Mouse (Mus musculus): ENCODE measurements around the gene Majin. TPM values are rescaled to one million over a fixed set of nuclear protein-coding genes. Genes with fewer than 3 reads are reported as not detected.

Majin gene
- not detected in 2 replicates for polyA plus RNA-seq (2015; fragmentation: Nextera tagmentation; extraction: Ambion mirVana)

DNA sequence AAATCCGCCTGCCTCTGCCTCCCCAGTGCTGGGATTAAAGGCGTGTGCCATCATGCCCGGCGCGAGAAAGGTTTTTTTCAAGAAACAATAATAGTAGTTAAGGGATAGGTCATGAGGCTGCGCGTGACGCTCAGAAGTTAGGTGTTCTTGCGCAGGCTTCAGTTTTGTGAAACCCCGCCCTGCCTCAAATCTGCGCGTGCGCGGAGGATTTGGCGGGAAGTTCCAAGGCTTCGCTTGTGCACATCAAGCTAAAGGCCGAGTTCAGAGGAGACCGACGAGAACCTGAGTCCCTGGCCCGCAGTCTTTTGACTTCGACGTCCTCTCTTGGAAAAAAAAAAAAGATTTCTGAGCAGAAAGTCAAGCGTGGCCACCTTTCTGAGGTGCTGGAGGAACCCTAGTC is at the start of gene Majin:
Gene Majin, plus strand, starts transcription at position 258 of the 400 bp plus-strand sequence.
- no peaks in the 10 kb centered on the region for H3K4me1 ChIP-seq (replicated peaks)
- ATAC-seq (ENCODE audit: low read depth) (no peak), DNase-seq (no peak)
- no peak within 1 kb of the TSS for H3K4me2 ChIP-seq
- H3K9ac ChIP-seq = no peak within 1 kb of the TSS
- no peak within 1 kb of the TSS for H3K27ac ChIP-seq
- 74% methylated on average over 23 of the region's 23 CpGs for WGBS (ENCODE audit: insufficient replicate concordance)
- H3K9me3 ChIP-seq (replicated peaks) = no peaks in the 10 kb centered on the region
- H3K27me3 ChIP-seq = no peaks in the 10 kb centered on the region
- H3K4me3 ChIP-seq (replicated peaks) = no peak within 1 kb of the TSS
- H3K36me3 ChIP-seq = no peaks in the 10 kb centered on the region

DNA sequence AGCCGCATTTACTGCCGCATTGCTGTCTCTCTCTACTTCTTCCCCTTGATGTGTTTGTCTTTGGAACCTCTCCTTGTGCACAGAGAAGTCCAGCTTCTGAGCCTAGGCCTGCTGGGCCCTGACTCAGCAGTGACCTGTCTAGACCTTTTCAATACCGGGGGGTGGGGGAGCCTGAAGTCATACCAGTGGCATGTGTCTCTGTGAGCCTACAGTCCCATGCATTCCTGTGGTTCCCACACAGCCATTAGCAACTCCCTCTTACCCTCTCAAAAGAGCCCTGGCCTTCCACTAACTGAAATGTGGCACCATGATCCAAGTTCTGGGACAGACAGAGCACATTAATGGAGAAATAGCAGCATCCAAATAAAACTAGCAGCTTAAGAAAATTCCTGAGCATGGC is 47.8 kb upstream of the Majin start:
- no peaks in the 10 kb centered on the region for H3K27me3 ChIP-seq
- no peaks in the 10 kb centered on the region for H3K9me3 ChIP-seq (replicated peaks)
- H3K36me3 ChIP-seq = peaks cover 32% of the 10 kb centered on the region
- H3K9ac ChIP-seq = no peak overlapping the region; the same call in 1 of the 2 replicates
- H3K4me2 ChIP-seq = no peak overlapping the region
- no peak overlapping the region for H3K4me3 ChIP-seq (replicated peaks)
- peaks cover 56% of the 10 kb centered on the region for H3K4me1 ChIP-seq (replicated peaks)
- no peak for ATAC-seq (ENCODE audit: low read depth)
- no peak for DNase-seq
- no peak overlapping the region for H3K27ac ChIP-seq
- WGBS (ENCODE audit: insufficient replicate concordance) = 80% methylated on average over 3 of the region's 3 CpGs

DNA sequence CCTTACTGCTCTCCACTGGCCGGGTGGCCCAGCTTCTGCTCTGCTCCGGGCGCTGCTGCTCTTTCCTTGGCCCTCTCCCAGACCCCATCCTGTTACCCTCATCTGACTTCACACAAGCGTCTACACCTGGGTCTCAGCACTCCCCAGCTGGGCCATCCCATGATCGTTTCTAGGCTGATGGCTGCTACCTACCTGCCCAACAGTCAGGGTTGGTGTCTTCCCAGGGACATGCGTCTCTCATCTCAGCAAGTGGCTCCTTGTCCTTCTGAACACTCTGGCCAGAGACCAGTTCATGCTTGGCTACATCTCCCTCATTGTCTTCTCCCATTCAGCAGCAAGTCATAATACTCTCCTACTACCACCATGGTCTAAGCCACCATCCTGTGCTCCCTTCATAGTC is 44.5 kb upstream of the Majin start:
- ATAC-seq (ENCODE audit: low read depth) (no peak), DNase-seq (no peak)
- H3K4me2 ChIP-seq = peak overlapping the region; percentile 98
- no peaks in the 10 kb centered on the region for H3K9me3 ChIP-seq (replicated peaks)
- peaks cover 26% of the 10 kb centered on the region for H3K36me3 ChIP-seq
- H3K4me1 ChIP-seq (replicated peaks) = peaks cover 31% of the 10 kb centered on the region
- H3K27me3 ChIP-seq = no peaks in the 10 kb centered on the region
- H3K9ac ChIP-seq = peak overlapping the region; percentile 90
- H3K4me3 ChIP-seq (replicated peaks) = peak overlapping the region; percentile 83
- 85% methylated on average over 6 of the region's 6 CpGs for WGBS (ENCODE audit: insufficient replicate concordance)
- H3K27ac ChIP-seq = peak overlapping the region; percentile 99

DNA sequence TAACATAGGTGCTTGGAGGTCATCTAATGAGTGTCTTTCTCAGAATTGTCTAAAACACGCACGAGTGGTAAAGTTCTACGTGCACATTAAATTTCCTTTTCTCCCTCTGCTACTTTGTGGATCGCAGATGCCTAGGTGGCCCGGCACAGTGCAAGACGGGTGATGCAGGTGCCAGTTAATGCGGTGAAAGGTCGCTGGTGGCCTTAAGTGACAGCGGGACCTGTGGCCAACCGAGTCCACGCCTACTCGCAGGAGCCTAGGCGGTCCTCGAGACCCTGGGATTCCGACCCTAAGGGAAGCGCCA is 43.9 kb upstream of the Majin start:
- Histone ChIP-seq H3K27me3 (no peaks in the 10 kb centered on the region), H3K9ac (peak overlapping the region; percentile 90), H3K4me3 (replicated peaks) (peak overlapping the region; percentile 83), H3K9me3 (replicated peaks) (no peaks in the 10 kb centered on the region), H3K36me3 (peaks cover 21% of the 10 kb centered on the region), H3K4me2 (peak overlapping the region; percentile 98), H3K27ac (peak overlapping the region; percentile 99), H3K4me1 (replicated peaks) (peaks cover 28% of the 10 kb centered on the region)
- ATAC-seq (ENCODE audit: low read depth) = peak; percentile 53; the same call in 1 of the 2 replicates
- WGBS (ENCODE audit: insufficient replicate concordance) = 6% methylated on average over 16 of the region's 16 CpGs
- no peak for DNase-seq

DNA sequence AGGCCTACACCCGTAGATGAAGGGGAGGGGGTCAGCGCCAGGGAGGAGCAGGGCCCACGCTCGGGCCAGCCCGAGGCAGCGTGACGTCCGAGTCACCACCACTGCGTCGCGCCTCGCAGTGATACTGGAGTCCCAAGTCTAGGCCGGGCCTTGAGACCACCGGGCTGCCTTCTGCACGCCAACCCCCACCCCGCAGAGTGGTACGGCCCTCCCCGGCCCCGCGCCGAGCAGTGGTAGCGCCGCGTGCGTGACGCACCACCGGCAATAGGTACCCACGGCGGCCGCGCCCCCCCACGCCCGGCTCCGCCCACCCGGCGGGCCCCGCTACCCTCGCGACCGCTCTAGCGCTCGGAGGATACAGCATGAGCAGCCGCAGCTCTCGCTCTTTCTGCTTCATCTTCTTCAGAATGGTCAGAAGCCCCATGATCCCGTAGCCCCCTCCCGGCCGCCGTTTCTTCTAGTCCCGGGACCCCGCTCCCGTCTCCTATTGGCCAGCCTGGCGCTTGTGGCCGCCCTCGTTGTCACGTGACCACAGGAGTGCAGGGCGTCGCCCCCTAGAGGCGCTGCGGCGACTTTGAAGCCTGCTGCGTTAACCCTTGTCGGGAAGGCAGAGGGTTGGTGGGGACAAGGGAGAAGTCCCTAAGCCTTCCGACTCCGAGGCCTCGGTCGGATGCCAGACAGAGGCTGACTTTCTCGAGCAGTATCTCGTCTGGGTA is 43.4 kb upstream of the Majin start, which contains the start of gene Batf2:
Gene Batf2, plus strand, starts transcription at position 306 of the 716 bp plus-strand sequence.
- ATAC-seq (ENCODE audit: low read depth) (peak; percentile 87), DNase-seq (peak; percentile 91)
- H3K4me1 ChIP-seq (replicated peaks) = peaks cover 28% of the 10 kb centered on the region
- H3K36me3 ChIP-seq = peaks cover 16% of the 10 kb centered on the region
- H3K4me2 ChIP-seq = peak within 1 kb of the TSS; percentile 98
- peak within 1 kb of the TSS; percentile 90 for H3K9ac ChIP-seq
- H3K4me3 ChIP-seq (replicated peaks) = peak within 1 kb of the TSS; percentile 83
- no peaks in the 10 kb centered on the region for H3K27me3 ChIP-seq
- H3K9me3 ChIP-seq (replicated peaks) = no peaks in the 10 kb centered on the region
- peak within 1 kb of the TSS; percentile 99 for H3K27ac ChIP-seq
- under 1% methylated on average over 59 of the region's 68 CpGs for WGBS (ENCODE audit: insufficient replicate concordance)

DNA sequence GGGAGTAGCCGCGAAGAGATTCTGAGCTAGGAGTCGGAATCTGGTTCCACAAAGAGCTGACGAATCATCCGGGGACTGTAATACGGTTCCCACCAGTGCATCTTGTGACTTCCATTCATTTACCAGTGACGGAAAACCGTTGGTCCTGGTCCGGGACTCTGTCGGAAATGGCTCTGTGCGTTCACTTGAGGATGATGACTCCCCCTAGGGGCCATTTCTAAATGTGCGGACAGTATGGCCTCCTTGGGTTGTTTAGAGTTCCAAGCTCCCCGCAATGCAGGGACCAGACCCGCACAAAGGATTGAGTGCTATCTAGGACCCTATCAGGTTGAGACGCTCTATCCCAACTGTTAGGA is 42.8 kb upstream of the Majin start, which contains the start of gene Arl2:
Gene Arl2, minus strand, starts transcription at position 155 of the 356 bp plus-strand sequence.
- Histone ChIP-seq H3K4me2 (peak within 1 kb of the TSS; percentile 98), H3K4me1 (replicated peaks) (peaks cover 26% of the 10 kb centered on the region), H3K9me3 (replicated peaks) (no peaks in the 10 kb centered on the region), H3K27me3 (no peaks in the 10 kb centered on the region), H3K4me3 (replicated peaks) (peak within 1 kb of the TSS; percentile 83), H3K36me3 (peaks cover 11% of the 10 kb centered on the region), H3K9ac (peak within 1 kb of the TSS; percentile 90), H3K27ac (peak within 1 kb of the TSS; percentile 99)
- DNase-seq (peak; percentile 81), ATAC-seq (ENCODE audit: low read depth) (peak; percentile 76)
- whole genome bisulfite sequencing (ENCODE audit: insufficient replicate concordance) = under 1% methylated on average over 15 of the region's 15 CpGs

DNA sequence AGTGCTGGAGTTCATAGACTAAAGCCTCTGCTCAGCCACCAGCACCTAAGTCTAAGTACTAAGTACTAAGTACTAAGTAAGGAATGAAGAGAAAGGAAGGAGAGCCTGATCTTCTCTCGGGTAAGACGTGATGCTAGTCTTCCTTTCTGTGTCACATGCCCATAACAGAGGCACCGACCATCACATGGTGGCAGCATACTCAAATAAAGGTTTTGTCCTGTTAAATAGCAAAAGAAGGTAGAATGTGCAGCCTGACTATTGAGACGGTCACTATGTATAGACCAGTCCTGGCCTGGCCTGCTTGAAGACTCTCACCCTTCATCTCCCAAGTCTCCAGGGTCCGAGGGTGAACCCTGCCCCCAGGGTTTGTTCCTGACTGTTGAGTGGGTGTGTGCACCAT is 39.3 kb upstream of the Majin start:
- H3K27me3 ChIP-seq = 0 out of 2 replicates have a peak, but pooled peaks cover 2% of the 10 kb centered on the region
- no peak overlapping the region for H3K9ac ChIP-seq
- H3K4me1 ChIP-seq (replicated peaks) = peaks cover 15% of the 10 kb centered on the region
- H3K9me3 ChIP-seq (replicated peaks) = no peaks in the 10 kb centered on the region
- no peak overlapping the region for H3K27ac ChIP-seq
- H3K4me2 ChIP-seq = no peak overlapping the region
- H3K36me3 ChIP-seq = no peaks in the 10 kb centered on the region
- no peak for DNase-seq
- 65% methylated on average over 5 of the region's 5 CpGs for WGBS (ENCODE audit: insufficient replicate concordance)
- no peak overlapping the region for H3K4me3 ChIP-seq (replicated peaks)
- no peak for ATAC-seq (ENCODE audit: low read depth)

DNA sequence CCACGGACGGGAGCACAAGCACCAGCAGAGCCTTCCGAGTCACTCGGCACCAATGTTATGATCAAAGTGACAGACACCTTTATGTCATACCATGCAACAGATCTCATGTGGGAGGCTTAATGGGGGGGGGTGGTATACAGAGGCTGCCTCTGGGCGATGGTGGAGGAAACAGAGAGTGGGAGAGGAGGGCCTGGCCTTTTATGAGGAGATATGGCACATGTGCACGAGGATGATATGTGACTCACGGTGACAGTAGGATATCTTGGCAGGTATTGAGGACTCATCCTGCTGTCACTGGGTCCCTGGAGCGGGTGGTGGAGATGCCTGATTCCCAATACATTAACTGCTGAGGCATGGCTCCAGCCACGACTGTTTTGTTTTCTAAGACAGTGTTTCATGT is 29.0 kb upstream of the Majin start:
- no peak overlapping the region for H3K4me3 ChIP-seq (replicated peaks)
- H3K4me1 ChIP-seq (replicated peaks) = peaks cover 11% of the 10 kb centered on the region; the same call in 1 of the 2 replicates
- no peak overlapping the region for H3K9ac ChIP-seq
- DNase-seq = no peak
- no peak overlapping the region for H3K27ac ChIP-seq
- no peak overlapping the region for H3K4me2 ChIP-seq
- no peaks in the 10 kb centered on the region for H3K9me3 ChIP-seq (replicated peaks)
- peaks cover 4% of the 10 kb centered on the region; the same call in 1 of the 2 replicates for H3K27me3 ChIP-seq
- peak; percentile 68 for ATAC-seq (ENCODE audit: low read depth)
- no peaks in the 10 kb centered on the region for H3K36me3 ChIP-seq
- 60% methylated on average over 9 of the region's 9 CpGs for WGBS (ENCODE audit: insufficient replicate concordance)

DNA sequence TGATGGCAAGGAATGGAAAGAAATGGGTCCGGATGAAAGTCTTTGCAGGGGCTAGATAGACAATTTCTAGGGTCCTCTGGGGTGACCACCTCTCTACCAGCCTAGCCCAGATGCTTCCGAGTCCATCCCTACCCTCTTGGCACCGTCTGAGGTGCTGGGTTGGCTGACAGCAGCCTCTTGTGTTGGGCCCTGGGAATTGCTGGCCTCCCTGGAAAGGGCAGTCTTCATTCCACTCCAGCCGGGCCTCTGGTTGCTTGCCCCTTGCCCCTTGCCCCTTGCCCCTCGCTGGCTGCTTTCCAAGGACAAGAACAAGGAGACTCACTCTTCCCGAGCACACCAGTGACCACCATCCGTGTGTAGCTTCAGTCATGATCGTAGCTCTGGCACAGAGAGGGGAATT is 27.8 kb upstream of the Majin start:
- peaks cover 11% of the 10 kb centered on the region; the same call in 1 of the 2 replicates for H3K4me1 ChIP-seq (replicated peaks)
- H3K9me3 ChIP-seq (replicated peaks) = no peaks in the 10 kb centered on the region
- H3K9ac ChIP-seq = no peak overlapping the region
- H3K36me3 ChIP-seq = no peaks in the 10 kb centered on the region
- DNase-seq (no peak), ATAC-seq (ENCODE audit: low read depth) (no peak)
- no peak overlapping the region for H3K4me3 ChIP-seq (replicated peaks)
- H3K4me2 ChIP-seq = no peak overlapping the region
- H3K27me3 ChIP-seq = peaks cover 4% of the 10 kb centered on the region; the same call in 1 of the 2 replicates
- 60% methylated on average over 8 of the region's 8 CpGs for WGBS (ENCODE audit: insufficient replicate concordance)
- no peak overlapping the region for H3K27ac ChIP-seq

DNA sequence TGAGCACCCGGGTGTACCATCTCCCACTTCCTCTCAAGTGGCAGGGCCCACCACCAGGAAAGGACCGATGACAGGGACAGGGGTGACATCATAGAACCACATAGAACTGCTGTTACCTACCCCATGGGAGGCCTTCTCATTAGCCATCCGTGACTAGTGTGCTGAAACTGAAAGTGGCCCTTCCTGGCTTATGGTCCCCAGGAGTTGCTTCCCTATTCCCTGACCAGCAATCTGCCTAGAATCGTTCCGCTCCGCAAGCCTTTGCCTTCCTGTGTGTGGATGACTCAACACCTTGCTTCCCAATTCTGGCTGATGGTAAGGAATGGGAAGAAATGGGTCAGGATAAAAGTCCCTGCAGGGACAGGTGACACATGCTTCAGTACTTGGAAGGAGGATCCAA is 27.0 kb upstream of the Majin start:
- Histone ChIP-seq H3K9me3 (replicated peaks) (no peaks in the 10 kb centered on the region), H3K27ac (no peak overlapping the region), H3K27me3 (peaks cover 10% of the 10 kb centered on the region; the same call in 1 of the 2 replicates), H3K4me2 (no peak overlapping the region), H3K4me3 (replicated peaks) (no peak overlapping the region), H3K4me1 (replicated peaks) (peaks cover 11% of the 10 kb centered on the region; the same call in 1 of the 2 replicates), H3K9ac (no peak overlapping the region), H3K36me3 (no peaks in the 10 kb centered on the region)
- 28% methylated on average over 6 of the region's 6 CpGs for WGBS (ENCODE audit: insufficient replicate concordance)
- DNase-seq (no peak), ATAC-seq (ENCODE audit: low read depth) (no peak)

DNA sequence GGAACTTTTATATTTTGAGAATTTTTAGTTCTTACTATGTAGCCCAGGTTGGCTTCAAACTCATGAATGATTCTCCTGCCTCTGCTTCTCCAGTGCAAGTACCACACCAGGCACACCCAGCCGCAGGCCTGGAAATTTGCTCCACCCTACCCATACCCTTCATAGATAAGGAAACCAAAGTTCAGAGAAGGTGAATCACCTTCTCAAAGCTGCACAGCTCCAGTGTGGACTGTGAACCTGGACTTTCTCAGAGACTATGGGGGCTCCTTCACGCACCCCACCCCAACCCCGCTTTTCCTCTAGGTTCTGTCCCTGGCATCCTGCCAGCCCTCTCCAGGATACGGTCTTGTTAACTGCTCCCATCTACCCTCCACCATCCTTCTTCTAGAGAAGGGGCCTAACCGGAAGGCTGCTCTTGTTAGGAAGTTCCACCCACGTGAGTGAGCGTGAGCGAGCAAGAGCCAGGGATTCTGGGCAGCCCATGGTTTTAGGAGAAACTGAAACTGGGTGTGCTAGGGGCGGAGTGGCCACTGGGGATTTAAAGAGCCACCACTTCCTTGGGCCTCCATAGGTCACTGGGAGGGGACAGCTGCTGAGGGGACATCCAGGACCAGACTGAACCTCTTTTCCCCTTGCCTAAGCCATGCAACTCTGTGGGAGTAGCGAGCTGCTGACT is 20.2 kb upstream of the Majin start:
- no peak for ATAC-seq (ENCODE audit: low read depth)
- H3K27ac ChIP-seq = no peak overlapping the region
- no peaks in the 10 kb centered on the region for H3K9me3 ChIP-seq (replicated peaks)
- H3K36me3 ChIP-seq = no peaks in the 10 kb centered on the region
- no peak for DNase-seq
- no peak overlapping the region for H3K4me3 ChIP-seq (replicated peaks)
- peaks cover 11% of the 10 kb centered on the region for H3K4me1 ChIP-seq (replicated peaks)
- no peak overlapping the region for H3K9ac ChIP-seq
- H3K27me3 ChIP-seq = peaks cover 9% of the 10 kb centered on the region
- no peak overlapping the region for H3K4me2 ChIP-seq
- 55% methylated on average over 10 of the region's 10 CpGs for WGBS (ENCODE audit: insufficient replicate concordance)
